Mouse (Mus musculus): ENCODE measurements around the gene Fam71a.
"Not testable (repeated sequence)": the region's sequence is repeated elsewhere in the genome, so short reads cannot be mapped to it uniquely, and the experiment has no call there.

The Fam71a gene

GRCm38 (mm10) chr1:191181469-191182259 lies 17.0 kb upstream of the Fam71a start:
- DNase-seq (ENCODE audit: low spot score) = no peak

DNA sequence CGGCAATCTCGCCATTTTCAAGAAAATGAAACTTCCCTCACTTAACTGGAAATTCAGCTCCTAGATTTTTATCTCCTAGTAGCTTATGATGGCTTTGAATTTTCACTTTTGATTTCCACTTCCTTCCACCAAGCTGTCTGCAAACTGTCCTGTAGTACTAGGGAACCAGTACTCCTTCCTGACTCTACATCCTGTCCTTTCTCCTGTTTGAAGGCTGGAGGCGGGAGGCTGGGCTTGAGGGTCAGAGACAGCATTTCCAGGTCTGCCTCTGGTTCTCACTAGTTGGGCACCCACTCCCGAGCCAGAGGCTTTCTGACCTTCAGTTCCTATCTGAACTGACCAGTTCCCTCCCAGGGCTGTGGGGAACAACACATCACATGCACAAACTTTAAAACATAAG lies 15.8 kb upstream of the Fam71a start:
- DNase-seq (ENCODE audit: low spot score) = no peak

GRCm38 (mm10) chr1:191179846-191180245 lies 15.2 kb upstream of the Fam71a start:
- no peak for DNase-seq (ENCODE audit: low spot score)

GRCm38 (mm10) chr1:191178511-191179188 lies 14.0 kb upstream of the Fam71a start:
- no peak for DNase-seq (ENCODE audit: low spot score)

- DNase-seq (ENCODE audit: low spot score) = no peak
These were observed 12.3 kb upstream of the Fam71a start for GRCm38 (mm10) chr1:191176887-191177286.

- no peak for DNase-seq (ENCODE audit: low spot score)
These were observed 7.9 kb upstream of the Fam71a start for GRCm38 (mm10) chr1:191172487-191172886.

GRCm38 (mm10) chr1:191170444-191170843 lies 5.8 kb upstream of the Fam71a start:
- DNase-seq (ENCODE audit: low spot score) = no peak

DNA sequence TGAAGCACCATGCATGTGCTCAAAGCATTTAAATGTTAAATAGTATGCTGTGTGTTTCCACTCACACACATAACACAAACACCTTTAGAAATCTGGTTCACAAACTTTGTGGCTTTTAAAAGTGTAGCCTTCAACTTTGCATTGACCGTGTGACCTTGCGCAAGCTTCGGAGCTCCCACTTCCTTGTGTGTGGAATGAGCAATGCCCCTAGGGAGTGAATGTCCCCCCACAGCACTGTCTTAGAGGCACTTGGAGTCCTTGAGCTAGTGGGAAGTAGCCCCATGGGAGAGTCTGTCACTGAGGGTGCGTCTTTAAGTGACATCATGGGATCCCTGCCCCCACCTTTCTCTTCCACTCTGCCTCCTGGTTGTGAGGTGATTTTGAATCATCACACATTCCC lies 1.6 kb upstream of the Fam71a start:
- DNase-seq (ENCODE audit: low spot score) = no peak

GRCm38 (mm10) chr1:191154314-191154713 lies 10.3 kb downstream of the Fam71a start:
- DNase-seq (ENCODE audit: low spot score) = no peak

- DNase-seq (ENCODE audit: low spot score) = peak; percentile 54
These were observed 11.6 kb downstream of the Fam71a start for GRCm38 (mm10) chr1:191153052-191153451.

GRCm38 (mm10) chr1:191150924-191151605 lies 13.6 kb downstream of the Fam71a start:
- DNase-seq (ENCODE audit: low spot score) = no peak

DNA sequence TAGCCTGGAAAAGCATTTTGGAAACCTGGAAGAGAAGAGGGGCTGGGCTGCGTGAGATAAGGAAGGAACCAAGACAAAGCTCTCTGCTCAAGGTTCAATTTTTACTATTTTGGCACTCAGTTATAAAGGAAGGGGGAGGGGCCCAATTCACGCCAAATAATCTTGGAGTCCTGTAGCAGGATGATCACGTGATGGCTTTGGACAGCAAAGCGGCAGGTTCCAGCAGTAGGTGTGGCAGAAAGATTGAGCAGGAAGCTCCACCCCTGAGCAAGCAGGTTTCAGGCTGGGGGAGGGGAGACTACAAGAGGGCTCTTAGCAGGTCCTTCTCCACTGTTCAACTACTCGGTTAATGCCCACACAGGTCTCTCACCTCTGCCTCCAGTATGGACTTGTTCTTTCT lies 15.1 kb downstream of the Fam71a start:
- not testable (repeated sequence) for DNase-seq (ENCODE audit: low spot score)

DNA sequence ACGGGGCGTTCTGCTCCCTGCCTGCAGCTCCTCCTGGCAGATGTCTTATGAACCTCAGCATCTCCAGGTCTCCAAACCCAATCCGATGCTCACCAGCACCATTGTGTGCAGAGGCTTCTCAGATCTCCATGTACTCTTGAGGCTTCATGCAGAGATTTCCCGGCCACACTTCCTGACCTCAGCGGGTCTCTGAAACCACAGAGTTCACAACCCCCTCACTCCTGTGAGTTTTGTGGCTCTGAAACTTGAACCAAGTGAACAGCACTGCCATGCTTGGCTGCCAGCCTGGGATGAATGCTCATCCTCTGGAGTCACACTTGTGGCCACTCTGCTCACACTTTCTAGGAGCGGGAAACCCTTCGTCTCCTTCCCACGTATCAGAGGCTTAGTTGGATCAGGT lies 23.6 kb downstream of the Fam71a start:
- no peak for DNase-seq (ENCODE audit: low spot score)

DNA sequence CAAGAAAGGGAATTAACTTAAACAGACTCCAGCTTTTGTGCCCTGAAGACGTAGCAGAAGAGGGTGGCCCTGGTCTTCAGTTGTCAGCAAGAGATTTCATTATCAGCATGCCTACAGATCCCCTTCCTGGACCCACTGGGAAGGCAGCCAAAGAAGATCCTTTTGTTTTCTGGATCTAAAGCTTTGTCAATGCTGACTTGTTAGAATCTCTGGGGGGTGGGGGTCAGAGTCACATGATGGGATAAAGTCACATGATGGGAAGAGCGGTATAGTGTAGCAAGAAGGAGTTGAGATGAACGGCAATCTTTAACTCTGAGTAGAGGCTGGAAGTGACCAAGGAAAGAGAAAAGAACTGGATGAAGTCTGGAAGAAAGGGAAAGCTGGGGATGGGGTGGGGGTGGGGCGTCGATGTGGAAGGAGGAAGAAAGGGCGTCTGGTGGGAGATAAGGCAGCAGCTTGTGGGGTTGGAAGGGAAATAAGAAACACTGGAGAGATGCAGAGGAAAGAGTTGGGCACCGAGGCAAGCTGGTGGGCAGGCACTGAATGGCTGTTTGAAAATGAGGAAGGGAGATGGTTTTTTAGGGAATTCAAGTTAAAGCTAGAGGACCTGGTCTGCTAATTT lies 25.6 kb downstream of the Fam71a start:
- DNase-seq (ENCODE audit: low spot score) = no peak

DNA sequence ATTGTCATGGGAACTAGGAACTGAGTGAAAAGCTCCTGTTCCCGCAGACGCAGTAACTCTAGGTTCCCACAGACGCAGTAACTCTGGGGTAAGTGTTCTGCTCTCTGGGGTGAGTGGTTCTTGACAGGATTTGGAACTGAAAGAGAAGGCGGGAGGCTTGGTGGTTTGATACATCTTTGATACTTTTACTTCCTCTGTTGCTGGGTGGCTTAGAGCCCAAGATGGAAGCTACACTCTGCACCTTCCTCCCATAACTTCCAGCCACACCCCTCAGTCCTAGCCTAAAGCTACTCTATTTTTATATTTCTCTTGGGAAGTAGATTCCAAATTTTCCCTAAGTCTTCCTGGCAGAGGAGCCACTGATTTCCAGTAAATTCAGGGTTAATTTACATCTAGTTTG lies 26.2 kb downstream of the Fam71a start:
- no peak for DNase-seq (ENCODE audit: low spot score)

GRCm38 (mm10) chr1:191135406-191135805 lies 29.2 kb downstream of the Fam71a start:
- DNase-seq (ENCODE audit: low spot score) = no peak

DNA sequence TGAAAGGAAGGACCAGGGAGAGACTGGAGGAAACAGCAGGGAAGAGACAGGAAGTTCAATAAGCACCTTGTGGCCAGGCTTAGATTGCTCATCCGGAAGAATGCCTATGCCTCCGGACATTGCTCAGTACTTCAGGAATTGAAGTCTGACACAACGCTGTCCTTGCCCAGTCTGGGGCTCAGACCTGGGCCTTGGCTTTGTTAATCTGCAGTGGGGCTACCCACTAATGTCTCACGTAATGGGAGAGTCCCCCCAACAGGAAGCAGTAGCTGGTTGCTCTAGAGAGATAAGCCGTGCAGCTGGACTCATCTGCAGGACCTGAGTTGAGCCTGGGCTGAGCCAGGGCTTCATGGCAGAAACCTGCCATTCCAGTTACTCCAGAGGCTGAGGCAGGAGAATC lies 31.7 kb downstream of the Fam71a start:
- no peak for DNase-seq (ENCODE audit: low spot score)

- no peak for DNase-seq (ENCODE audit: low spot score)
These were observed 32.4 kb downstream of the Fam71a start for GRCm38 (mm10) chr1:191132240-191132639.

- DNase-seq (ENCODE audit: low spot score) = no peak
These were observed 32.9 kb downstream of the Fam71a start for GRCm38 (mm10) chr1:191131692-191132091.

GRCm38 (mm10) chr1:191125811-191126638 lies 38.6 kb downstream of the Fam71a start:
- DNase-seq (ENCODE audit: low spot score) = peak; percentile 57

DNA sequence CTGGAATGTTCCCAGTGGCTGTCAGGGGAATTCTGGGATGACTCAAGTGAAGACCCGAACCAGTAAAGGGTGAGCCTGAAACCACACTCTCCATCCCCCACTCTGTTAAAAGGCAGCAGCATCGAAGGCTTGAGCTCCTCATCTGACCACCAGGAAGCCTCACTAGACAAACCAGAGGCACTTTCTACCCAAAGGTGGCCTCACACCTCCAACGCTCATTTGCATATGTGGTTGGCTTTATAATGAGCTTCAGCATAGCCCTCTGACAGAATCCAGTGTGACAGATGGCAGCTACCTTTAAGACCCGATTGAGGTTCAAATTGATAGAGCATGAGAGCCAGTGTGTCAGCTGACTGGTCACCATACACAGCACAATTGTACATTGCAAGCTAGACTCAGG lies 40.3 kb downstream of the Fam71a start:
- no peak for DNase-seq (ENCODE audit: low spot score)

DNA sequence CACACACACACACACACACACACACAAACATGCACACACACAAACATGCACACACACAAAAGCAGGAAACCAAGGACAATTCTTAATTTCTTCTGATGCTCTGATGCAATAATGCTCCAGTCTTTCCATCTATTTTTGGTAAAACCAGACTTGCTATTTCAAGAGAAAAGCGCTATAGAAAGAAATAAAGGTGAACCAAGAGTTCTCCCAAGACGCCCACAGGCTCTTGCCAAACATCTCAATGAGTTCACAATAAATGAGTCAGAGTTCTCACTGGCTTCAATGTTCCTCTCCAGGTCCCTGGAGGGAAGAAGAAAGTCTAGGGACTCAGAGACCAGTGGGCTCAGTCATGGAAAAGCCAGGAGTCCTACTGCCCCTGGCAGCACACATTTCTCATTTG lies 40.9 kb downstream of the Fam71a start:
- DNase-seq (ENCODE audit: low spot score) = peak; percentile 10

All from lung, postnatal 25 days (tissue).